Mouse (Mus musculus): ENCODE measurements around the gene Tmem37. TPM values are rescaled to one million over a fixed set of nuclear protein-coding genes. Genes with fewer than 3 reads are reported as not detected.

The Tmem37 gene
- total and polyA plus RNA-seq, 2 experiments from 2014 or later: 6.8 to 7.8 TPM

DNA sequence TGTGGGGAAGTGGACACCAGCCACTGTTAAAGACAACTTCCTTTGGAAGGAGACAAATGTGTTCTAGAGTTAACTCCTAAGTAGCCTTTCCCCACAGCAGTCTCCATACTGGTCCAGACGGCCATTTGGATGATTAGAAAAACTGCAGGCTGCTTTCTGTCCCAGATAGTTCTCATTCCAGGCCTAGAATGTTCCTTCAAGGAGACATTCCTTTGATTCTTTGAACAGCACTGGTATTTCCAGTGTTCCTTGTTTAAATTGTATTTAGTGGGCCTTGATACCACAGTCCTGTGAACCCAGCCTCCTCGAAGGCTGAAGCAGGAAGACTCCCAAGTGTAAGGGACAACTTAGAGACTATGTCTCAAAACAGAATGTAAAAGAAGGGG lies 40.4 kb downstream of the Tmem37 start:
- Histone ChIP-seq H3K4me1 (ENCODE audit: control insufficient read depth, insufficient read depth) (no peaks in the 10 kb centered on the region), H3K9ac (replicated peaks; ENCODE audit: low read depth, low read length) (no peak overlapping the region), H3K27ac (ENCODE audit: low read depth) (no peak overlapping the region), H3K4me2 (ENCODE audit: low read depth, low read length) (no peak overlapping the region), H3K4me3 (ENCODE audit: low read depth, low read length) (no peak overlapping the region), H3K36me3 (replicated peaks; ENCODE audit: control insufficient read depth, insufficient read depth, low read length) (no peaks in the 10 kb centered on the region), H3K9me3 (replicated peaks; ENCODE audit: control insufficient read depth, low read length) (no peaks in the 10 kb centered on the region), H3K27me3 (ENCODE audit: control insufficient read depth, insufficient read depth, low read length) (no peaks in the 10 kb centered on the region)
- ATAC-seq (ENCODE audit: insufficient read depth, low read depth) (no peak), DNase-seq (ENCODE audit: low spot score) (no peak)
- no peak for TF ChIP-seq EP300 (IDR thresholded peaks at IDR 0.05; ENCODE audit: low read depth)
- TF ChIP-seq CTCF (IDR thresholded peaks at IDR 0.05; ENCODE audit: low read depth): no peak
- WGBS: 59% methylated on average over 2 of the region's 2 CpGs

DNA sequence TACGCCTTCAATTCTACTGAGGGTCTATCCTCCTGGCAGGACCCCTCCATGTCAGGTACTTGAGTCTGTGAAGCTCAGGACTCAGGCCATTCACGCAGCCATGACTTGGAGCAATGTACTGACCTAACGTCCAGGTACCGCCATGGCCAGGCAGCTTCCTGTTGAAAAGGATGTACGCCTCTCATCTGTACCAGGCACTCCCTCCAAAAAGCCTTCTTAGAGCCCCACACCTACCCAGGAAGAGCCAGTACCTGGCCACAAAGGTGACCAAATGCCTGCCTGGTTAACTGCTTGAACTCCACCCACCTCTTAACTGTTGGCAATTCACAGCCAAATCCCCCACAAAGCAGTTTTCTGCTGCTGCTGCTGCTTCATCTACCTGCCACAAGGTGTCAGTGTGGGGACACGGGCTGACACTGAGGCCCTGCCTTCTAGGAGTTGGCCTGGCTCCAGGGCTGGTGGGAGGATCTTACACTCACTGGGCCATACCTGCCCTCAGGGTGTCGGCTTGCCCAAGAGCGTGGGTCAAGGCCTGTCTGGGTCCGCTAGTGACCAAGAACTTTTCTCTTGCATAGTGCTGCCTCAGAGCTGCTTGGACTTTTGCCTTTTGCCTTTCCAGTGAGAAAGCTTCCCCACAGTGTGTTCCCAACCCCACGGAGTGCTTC lies 40.9 kb downstream of the Tmem37 start:
- WGBS: 39% methylated on average over 10 of the region's 10 CpGs
- peak; percentile 61 for DNase-seq (ENCODE audit: low spot score)
- Histone ChIP-seq H3K9me3 (replicated peaks; ENCODE audit: control insufficient read depth, low read length) (no peaks in the 10 kb centered on the region), H3K4me3 (ENCODE audit: low read depth, low read length) (no peak overlapping the region), H3K4me1 (ENCODE audit: control insufficient read depth, insufficient read depth) (peaks cover 3% of the 10 kb centered on the region), H3K4me2 (ENCODE audit: low read depth, low read length) (no peak overlapping the region), H3K36me3 (replicated peaks; ENCODE audit: control insufficient read depth, insufficient read depth, low read length) (no peaks in the 10 kb centered on the region), H3K9ac (replicated peaks; ENCODE audit: low read depth, low read length) (no peak overlapping the region), H3K27ac (ENCODE audit: low read depth) (no peak overlapping the region), H3K27me3 (ENCODE audit: control insufficient read depth, insufficient read depth, low read length) (no peaks in the 10 kb centered on the region)
- peak; percentile 98 for TF ChIP-seq CTCF (IDR thresholded peaks at IDR 0.05; ENCODE audit: low read depth)
- no peak for TF ChIP-seq EP300 (IDR thresholded peaks at IDR 0.05; ENCODE audit: low read depth)
- ATAC-seq (ENCODE audit: insufficient read depth, low read depth): peak; percentile 68

DNA sequence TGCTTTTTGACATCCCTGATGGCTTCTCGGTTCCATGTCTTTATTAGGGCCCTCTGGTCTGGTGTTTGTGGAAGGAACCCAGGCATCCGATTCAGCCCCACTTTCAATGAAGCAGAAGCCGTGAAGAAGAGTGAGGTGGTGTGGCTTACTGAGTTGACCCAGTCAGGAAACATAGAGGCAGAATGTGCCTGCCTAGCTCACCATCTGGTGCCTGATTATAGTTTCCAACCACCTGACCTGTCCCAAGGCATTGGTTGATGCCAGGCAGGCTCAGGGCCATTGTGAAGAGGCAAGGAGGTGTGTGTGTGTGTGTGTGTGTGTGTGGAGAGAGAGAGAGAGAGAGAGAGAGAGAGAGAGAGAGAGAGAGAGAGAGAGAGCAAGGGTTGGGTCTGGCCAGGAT lies 43.4 kb downstream of the Tmem37 start:
- WGBS: 78% methylated on average over 3 of the region's 3 CpGs

DNA sequence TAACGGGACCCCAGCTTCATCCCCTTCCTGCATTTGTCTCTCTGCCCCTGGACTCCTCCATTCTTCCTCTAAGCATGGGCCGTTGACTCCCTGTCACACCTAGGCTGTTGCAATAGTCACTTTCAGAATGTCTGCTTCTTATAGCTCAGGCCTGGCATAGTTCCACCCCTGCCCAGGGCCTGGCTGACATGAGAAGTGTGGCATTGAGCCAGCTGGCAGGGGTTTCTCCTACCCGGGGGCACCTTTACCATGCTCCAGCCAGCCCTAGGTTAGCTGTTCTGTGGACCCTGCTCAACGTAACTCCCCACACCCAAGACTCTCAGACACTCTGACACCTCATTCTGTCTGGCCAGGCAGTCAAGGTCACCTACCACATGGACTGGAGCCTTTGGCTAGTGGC lies 46.2 kb downstream of the Tmem37 start:
- WGBS: 14% methylated on average over 4 of the region's 4 CpGs
- peak; percentile 62 for ATAC-seq (ENCODE audit: insufficient read depth, low read depth)
- TF ChIP-seq CTCF (IDR thresholded peaks at IDR 0.05; ENCODE audit: low read depth): no peak
- TF ChIP-seq EP300 (IDR thresholded peaks at IDR 0.05; ENCODE audit: low read depth): no peak

More for the DNA sequence above, 43.4 kb downstream of the Tmem37 start:
- H3K4me2 ChIP-seq (ENCODE audit: low read depth, low read length): no peak overlapping the region
- DNase-seq (ENCODE audit: low spot score) (no peak), ATAC-seq (ENCODE audit: insufficient read depth, low read depth) (no peak)
- TF ChIP-seq CTCF (IDR thresholded peaks at IDR 0.05; ENCODE audit: low read depth) (no peak), EP300 (IDR thresholded peaks at IDR 0.05; ENCODE audit: low read depth) (no peak)
- H3K27me3 ChIP-seq (ENCODE audit: control insufficient read depth, insufficient read depth, low read length): no peaks in the 10 kb centered on the region
- no peaks in the 10 kb centered on the region for H3K9me3 ChIP-seq (replicated peaks; ENCODE audit: control insufficient read depth, low read length)
- peaks cover 12% of the 10 kb centered on the region for H3K4me1 ChIP-seq (ENCODE audit: control insufficient read depth, insufficient read depth)
- no peaks in the 10 kb centered on the region for H3K36me3 ChIP-seq (replicated peaks; ENCODE audit: control insufficient read depth, insufficient read depth, low read length)
- no peak overlapping the region for H3K4me3 ChIP-seq (ENCODE audit: low read depth, low read length)
- no peak overlapping the region for H3K9ac ChIP-seq (replicated peaks; ENCODE audit: low read depth, low read length)
- no peak overlapping the region for H3K27ac ChIP-seq (ENCODE audit: low read depth)

DNA sequence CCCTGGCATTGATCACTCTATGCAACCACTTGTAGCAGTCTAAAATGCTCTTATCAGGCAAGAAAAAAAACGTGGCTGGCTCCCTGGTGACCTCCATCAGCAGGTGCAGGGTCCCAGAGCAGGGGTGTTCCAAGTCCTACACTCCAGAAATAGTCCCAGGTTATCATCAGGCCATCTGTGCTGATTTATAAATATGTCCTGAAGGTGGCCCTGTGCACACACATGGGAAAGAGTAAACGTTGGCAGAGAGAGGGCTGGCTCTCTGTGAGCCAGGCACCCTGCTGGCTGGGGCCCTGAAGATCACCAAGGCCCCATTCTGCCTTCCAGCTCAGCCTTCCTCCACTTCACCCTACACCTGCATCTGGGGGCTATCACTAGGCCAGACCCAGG lies 48.8 kb downstream of the Tmem37 start:
- DNase-seq (ENCODE audit: low spot score) (no peak), ATAC-seq (ENCODE audit: insufficient read depth, low read depth) (peak; percentile 33)
- H3K27me3 ChIP-seq (ENCODE audit: control insufficient read depth, insufficient read depth, low read length): no peaks in the 10 kb centered on the region
- no peak overlapping the region for H3K4me2 ChIP-seq (ENCODE audit: low read depth, low read length)
- H3K9me3 ChIP-seq (replicated peaks; ENCODE audit: control insufficient read depth, low read length): no peaks in the 10 kb centered on the region
- H3K4me1 ChIP-seq (ENCODE audit: control insufficient read depth, insufficient read depth): peaks cover 26% of the 10 kb centered on the region
- no peak overlapping the region for H3K4me3 ChIP-seq (ENCODE audit: low read depth, low read length)
- no peaks in the 10 kb centered on the region for H3K36me3 ChIP-seq (replicated peaks; ENCODE audit: control insufficient read depth, insufficient read depth, low read length)
- WGBS: 12% methylated on average over 2 of the region's 2 CpGs
- no peak overlapping the region for H3K9ac ChIP-seq (replicated peaks; ENCODE audit: low read depth, low read length)
- TF ChIP-seq CTCF (IDR thresholded peaks at IDR 0.05; ENCODE audit: low read depth) (no peak), EP300 (IDR thresholded peaks at IDR 0.05; ENCODE audit: low read depth) (no peak)
- H3K27ac ChIP-seq (ENCODE audit: low read depth): peak overlapping the region; percentile 75

More for the DNA sequence above, 46.2 kb downstream of the Tmem37 start:
- Histone ChIP-seq H3K4me3 (ENCODE audit: low read depth, low read length) (no peak overlapping the region), H3K4me1 (ENCODE audit: control insufficient read depth, insufficient read depth) (peaks cover 26% of the 10 kb centered on the region), H3K4me2 (ENCODE audit: low read depth, low read length) (no peak overlapping the region), H3K36me3 (replicated peaks; ENCODE audit: control insufficient read depth, insufficient read depth, low read length) (no peaks in the 10 kb centered on the region), H3K9me3 (replicated peaks; ENCODE audit: control insufficient read depth, low read length) (no peaks in the 10 kb centered on the region), H3K27me3 (ENCODE audit: control insufficient read depth, insufficient read depth, low read length) (no peaks in the 10 kb centered on the region), H3K27ac (ENCODE audit: low read depth) (peak overlapping the region; percentile 63), H3K9ac (replicated peaks; ENCODE audit: low read depth, low read length) (no peak overlapping the region)
- DNase-seq (ENCODE audit: low spot score): peak; percentile 51
